Mouse (Mus musculus) stomach, postnatal 0 days (tissue): ENCODE results near the gene Bahd1. TPM values are rescaled to one million over a fixed set of nuclear protein-coding genes. Genes with fewer than 3 reads are reported as not detected.

Experiments
- ATAC-seq: fragments of 200-750 bp; cut with Nextera tagmentation; 2 replicates; pipeline ENCODE4 v1.8.0; 2017; ENCODE audit not compliant: low FRiP score, low TSS enrichment
- DNase-seq: peaks from one replicate; pipeline ENCODE4 v3.0.0-alpha.2; 2016; ENCODE audit warnings: low spot score
- H3K27ac ChIP-seq: fragments of 300-500 bp; sonication (generic); replicated peaks from 2 replicates; pipeline ENCODE4 v1.5.1; 2014; ENCODE audit warnings: mild to moderate bottlenecking, control low read depth
- H3K27me3 ChIP-seq: fragments of 300-500 bp; sonication (generic); 2 replicates; pipeline ENCODE4 v1.6.1; 2014; ENCODE audit warnings: low read length; ENCODE audit not compliant: control insufficient read depth, insufficient read depth
- H3K36me3 ChIP-seq: fragments of 300-500 bp; sonication (generic); 2 replicates; pipeline ENCODE4 v1.6.1; 2014; ENCODE audit warnings: low read length, mixed read lengths; ENCODE audit not compliant: control insufficient read depth, insufficient read depth
- H3K4me1 ChIP-seq: fragments of 300-500 bp; sonication (generic); replicated peaks from 2 replicates; pipeline ENCODE4 v1.6.1; 2014; ENCODE audit warnings: antibody characterized with exemption; ENCODE audit not compliant: control insufficient read depth, insufficient read depth
- H3K4me2 ChIP-seq: fragments of 300-500 bp; sonication (generic); replicated peaks from 2 replicates; pipeline ENCODE4 v1.6.1; 2014; ENCODE audit warnings: low read depth, mild to moderate bottlenecking, control low read depth, moderate library complexity
- H3K4me3 ChIP-seq: fragments of 300-500 bp; sonication (generic); 2 replicates; pipeline ENCODE4 v1.5.1; 2014; ENCODE audit warnings: low read depth, low read length, control low read depth
- H3K9ac ChIP-seq: fragments of 300-500 bp; sonication (generic); 2 replicates; pipeline ENCODE4 v1.6.1; 2014; ENCODE audit warnings: mild to moderate bottlenecking, low read length, control low read depth, mixed read lengths
- H3K9me3 ChIP-seq: fragments of 300-500 bp; sonication (generic); 2 replicates; pipeline ENCODE4 v1.6.1; 2016; ENCODE audit warnings: low read length; ENCODE audit not compliant: control insufficient read depth
- CTCF ChIP-seq: IDR thresholded peaks from 2 replicates; pipeline ENCODE4 v1.5.1; 2016; ENCODE audit warnings: antibody characterized with exemption, low read depth, mild to moderate bottlenecking, moderate library complexity
- EP300 ChIP-seq: optimal IDR thresholded peaks from 2 replicates; pipeline ENCODE3; 2016; ENCODE audit warnings: antibody characterized with exemption
- WGBS: fragments of 180-500 bp; shearing (Covaris S2); extraction: QIAGEN DNeasy Blood & Tissue Kit; methylation state at CpG from one replicate; pipeline ENCODE4 v1.1.7; 2014; 5-methylcytosine and 5-hydroxymethylcytosine counted together
- polyA plus RNA-seq: library from polyadenylated mRNA; unstranded; fragments of >200 nt; fragmentation: Nextera tagmentation; extraction: Ambion mirVana; gene quantifications from 2 replicates; pipeline ENCODE4 v1.2.1, GENCODE M21; 2015

Gene Bahd1
- polyA plus RNA-seq, 1 experiment from 2014 or later = 3.7 TPM

GRCm38 (mm10) chr2:118914685-118915084, 14.5 kb downstream of the Bahd1 start:
- Histone ChIP-seq H3K4me1 (peaks cover 2% of the 10 kb centered on the region; the same call in 1 of the 2 replicates), H3K4me3 (no peak overlapping the region), H3K4me2 (no peak overlapping the region), H3K27me3 (no peaks in the 10 kb centered on the region), H3K9me3 (no peaks in the 10 kb centered on the region), H3K9ac (no peak overlapping the region), H3K36me3 (no peaks in the 10 kb centered on the region; the same call in 1 of the 2 replicates), H3K27ac (no peak overlapping the region)
- DNase-seq = no peak
- no peak for ATAC-seq
- WGBS = 56% methylated on average over 8 of the region's 8 CpGs
- TF ChIP-seq EP300 (no peak), CTCF (no peak)

- H3K27me3 ChIP-seq = no peaks in the 10 kb centered on the region
- ATAC-seq = no peak
- 87% methylated on average over 17 of the region's 17 CpGs for WGBS
Measured at GRCm38 (mm10) chr2:118916436-118916835, 16.3 kb downstream of the Bahd1 start.

DNA sequence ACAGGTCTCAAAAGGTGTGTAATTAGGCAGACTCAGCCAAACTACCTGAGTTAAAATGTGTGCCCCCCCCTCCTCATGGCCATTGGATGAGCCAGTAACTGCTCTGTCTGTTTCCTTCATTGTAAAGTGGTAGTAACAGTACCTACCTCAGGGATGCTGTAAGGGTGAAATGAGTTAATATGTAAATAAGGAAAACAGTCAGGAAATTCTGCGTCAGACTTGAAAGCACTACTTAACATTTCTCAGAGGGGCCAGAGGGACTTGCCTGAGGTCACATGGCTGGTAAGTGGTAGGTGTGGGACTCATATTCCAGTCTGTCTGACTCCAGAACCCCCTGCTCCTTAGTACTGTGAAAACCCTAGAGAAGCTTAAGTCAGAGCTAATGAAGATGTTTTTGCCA, 18.4 kb downstream of the Bahd1 start:
- DNase-seq = no peak
- Histone ChIP-seq H3K36me3 (peaks cover 4% of the 10 kb centered on the region), H3K4me3 (no peak overlapping the region), H3K9me3 (no peaks in the 10 kb centered on the region), H3K27ac (no peak overlapping the region), H3K4me1 (peaks cover 2% of the 10 kb centered on the region; the same call in 1 of the 2 replicates), H3K4me2 (no peak overlapping the region), H3K9ac (no peak overlapping the region), H3K27me3 (no peaks in the 10 kb centered on the region)
- no peak for ATAC-seq
- no peak for TF ChIP-seq EP300
- TF ChIP-seq CTCF = no peak
- 61% methylated on average over 1 of the region's 1 CpGs for WGBS

More at GRCm38 (mm10) chr2:118916436-118916835, 16.3 kb downstream of the Bahd1 start:
- Histone ChIP-seq H3K4me1 (peaks cover 2% of the 10 kb centered on the region; the same call in 1 of the 2 replicates), H3K9me3 (no peaks in the 10 kb centered on the region), H3K4me2 (no peak overlapping the region), H3K9ac (no peak overlapping the region), H3K36me3 (no peaks in the 10 kb centered on the region; the same call in 1 of the 2 replicates), H3K27ac (no peak overlapping the region), H3K4me3 (no peak overlapping the region)
- DNase-seq = no peak
- TF ChIP-seq CTCF (no peak), EP300 (no peak)

GRCm38 (mm10) chr2:118920428-118920827, 20.3 kb downstream of the Bahd1 start:
- peaks cover 4% of the 10 kb centered on the region for H3K36me3 ChIP-seq
- H3K4me3 ChIP-seq = no peak overlapping the region
- H3K4me2 ChIP-seq = no peak overlapping the region
- no peak for DNase-seq
- H3K9ac ChIP-seq = no peak overlapping the region
- no peaks in the 10 kb centered on the region for H3K27me3 ChIP-seq
- no peaks in the 10 kb centered on the region for H3K4me1 ChIP-seq
- no peak overlapping the region for H3K27ac ChIP-seq
- WGBS = 85% methylated on average over 3 of the region's 3 CpGs
- TF ChIP-seq CTCF (no peak), EP300 (no peak)
- H3K9me3 ChIP-seq = no peaks in the 10 kb centered on the region
- ATAC-seq = no peak

- H3K27ac ChIP-seq = no peak overlapping the region
- ATAC-seq (peak; percentile 45), DNase-seq (no peak)
- peak overlapping the region; percentile 83 for H3K9ac ChIP-seq
- H3K36me3 ChIP-seq = peaks cover 4% of the 10 kb centered on the region
- TF ChIP-seq CTCF (no peak), EP300 (no peak)
- WGBS = under 1% methylated on average over 6 of the region's 6 CpGs
- H3K4me3 ChIP-seq = peak overlapping the region; percentile 79
- 0 out of 2 replicates have a peak, but pooled peaks cover 5% of the 10 kb centered on the region for H3K4me1 ChIP-seq
- no peaks in the 10 kb centered on the region for H3K9me3 ChIP-seq
- peak overlapping the region; percentile 97 for H3K4me2 ChIP-seq
- no peaks in the 10 kb centered on the region for H3K27me3 ChIP-seq
Measured at GRCm38 (mm10) chr2:118925952-118926351, 25.8 kb downstream of the Bahd1 start.

DNA sequence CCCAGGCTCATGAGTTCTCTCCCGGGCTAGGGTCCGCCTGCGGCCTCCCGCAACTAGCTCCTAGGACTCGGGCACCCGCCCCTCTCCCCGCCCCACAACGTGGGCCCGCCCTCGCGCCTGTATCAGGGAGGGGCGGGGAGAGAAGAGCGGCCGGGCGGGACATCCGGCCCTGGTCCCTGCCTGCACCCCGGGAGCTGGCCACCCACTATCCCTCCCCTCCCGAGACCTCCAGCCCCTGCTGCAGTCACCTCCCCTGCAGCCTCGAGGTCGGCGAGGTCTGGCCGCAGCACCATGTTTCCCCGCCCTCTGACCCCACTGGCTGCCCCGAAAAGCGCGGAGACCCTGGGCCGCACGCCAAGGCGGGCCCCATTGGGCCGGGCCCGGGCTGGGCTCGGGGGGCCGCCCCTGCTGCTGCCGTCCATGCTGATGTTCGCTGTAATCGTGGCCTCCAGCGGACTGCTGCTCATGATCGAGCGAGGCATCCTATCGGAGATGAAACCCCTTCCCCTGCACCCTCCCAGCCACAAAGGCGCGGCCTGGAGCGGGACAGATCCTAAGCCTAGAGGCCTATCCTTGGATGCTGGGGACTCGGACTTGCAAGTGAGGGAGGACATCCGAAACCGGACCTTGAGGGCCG, 26.3 kb downstream of the Bahd1 start, which contains the start of gene Chst14:
Gene Chst14 (plus strand): TSS at position 136 of the 637 bp plus-strand sequence.
- Histone ChIP-seq H3K9ac (peak within 1 kb of the TSS; percentile 83), H3K4me3 (peak within 1 kb of the TSS; percentile 79), H3K4me1 (0 out of 2 replicates have a peak, but pooled peaks cover 5% of the 10 kb centered on the region), H3K36me3 (peaks cover 4% of the 10 kb centered on the region), H3K9me3 (no peaks in the 10 kb centered on the region), H3K27ac (peak within 1 kb of the TSS; percentile 75), H3K27me3 (no peaks in the 10 kb centered on the region), H3K4me2 (peak within 1 kb of the TSS; percentile 97)
- ATAC-seq (peak; percentile 91), DNase-seq (peak; percentile 80)
- WGBS = 2% methylated on average over 44 of the region's 47 CpGs
- no peak for TF ChIP-seq CTCF
- no peak for TF ChIP-seq EP300
